Mouse (Mus musculus) myocyte (in vitro differentiated cells): ENCODE data around the gene Atp1a4.
A peak's percentile ranks its signal among the peaks of the same experiment; 100 is the strongest.

Source experiments
- CEBPB ChIP-seq: IDR thresholded peaks from 2 replicates; pipeline ENCODE4 v1.6.1; 2011; ENCODE audit warnings: mild to moderate bottlenecking, moderate library complexity; ENCODE audit not compliant: poor library complexity, insufficient read depth, severe bottlenecking
- E2F4 ChIP-seq: IDR thresholded peaks from one replicate; pipeline ENCODE4 v1.6.1; 2011; ENCODE audit warnings: mild to moderate bottlenecking, control low read depth, moderate library complexity; ENCODE audit not compliant: insufficient read depth
- MAX ChIP-seq: IDR thresholded peaks from one replicate; pipeline ENCODE4 v1.6.1; 2011; ENCODE audit warnings: low read depth, mild to moderate bottlenecking, control low read depth
- MYOG ChIP-seq, 3 experiments: IDR thresholded peaks; one replicate each; pipeline ENCODE4 v1.6.1; 2011; ENCODE audit warnings: control low read depth in 2 of 3, low read depth in 2 of 3, mild to moderate bottlenecking in 2 of 3; ENCODE audit not compliant: insufficient read length in 2 of 3, control insufficient read depth in 1 of 3, insufficient read depth in 1 of 3
- POLR2A ChIP-seq: IDR thresholded peaks from one replicate; pipeline ENCODE4 v1.6.1; 2011; ENCODE audit warnings: low read depth, mild to moderate bottlenecking, control low read depth, moderate library complexity; ENCODE audit not compliant: insufficient read length
- POLR2AphosphoS2 ChIP-seq: IDR thresholded peaks from one replicate; pipeline ENCODE4 v1.6.1; 2011; ENCODE audit warnings: low read depth, control low read depth; ENCODE audit not compliant: insufficient read length
- REST ChIP-seq: IDR thresholded peaks from one replicate; pipeline ENCODE4 v1.6.1; 2011; ENCODE audit warnings: mild to moderate bottlenecking, control low read depth, moderate library complexity; ENCODE audit not compliant: insufficient read depth, insufficient read length
- SRF ChIP-seq: IDR thresholded peaks from one replicate; pipeline ENCODE4 v1.6.1; 2011; ENCODE audit warnings: low read depth; ENCODE audit not compliant: control insufficient read depth, insufficient read length
- TCF12 ChIP-seq: IDR thresholded peaks from one replicate; pipeline ENCODE4 v1.6.1; 2011; ENCODE audit warnings: mild to moderate bottlenecking, control low read depth; ENCODE audit not compliant: poor library complexity, insufficient read depth, severe bottlenecking
- TCF3 ChIP-seq: IDR thresholded peaks from one replicate; pipeline ENCODE4 v1.6.1; 2011; ENCODE audit warnings: low read depth, control low read depth; ENCODE audit not compliant: insufficient read length
- USF1 ChIP-seq: IDR thresholded peaks from one replicate; pipeline ENCODE4 v1.6.1; 2011; ENCODE audit warnings: low read depth, mild to moderate bottlenecking, control low read depth, moderate library complexity

- no peak for TF ChIP-seq TCF3
- TF ChIP-seq CEBPB = no peak
- no peak for TF ChIP-seq REST
- TF ChIP-seq POLR2AphosphoS2 = peak; percentile 55
- no peak for TF ChIP-seq MAX
- TF ChIP-seq POLR2A = no peak
- TF ChIP-seq SRF = no peak
- no peak for TF ChIP-seq MYOG (IDR thresholded peaks at IDR 0.05; ENCODE audit: control insufficient read depth in 1 of 3, insufficient read depth in 1 of 3, insufficient read length in 2 of 3, low read depth in 2 of 3)
- no peak for TF ChIP-seq USF1
- TF ChIP-seq TCF12 = no peak
- TF ChIP-seq E2F4 = no peak
Observed at GRCm38 (mm10) chr1:172204033-172204813, 54.0 kb downstream of the Atp1a4 start.
